Mouse (Mus musculus) urinary bladder, postnatal 14 days (tissue): ENCODE results near the gene Grip2.

Source experiments
- DNase-seq: peaks from one replicate; pipeline ENCODE4 v3.0.0; 2021; ENCODE audit warnings: low spot score

The Grip2 gene

DNA sequence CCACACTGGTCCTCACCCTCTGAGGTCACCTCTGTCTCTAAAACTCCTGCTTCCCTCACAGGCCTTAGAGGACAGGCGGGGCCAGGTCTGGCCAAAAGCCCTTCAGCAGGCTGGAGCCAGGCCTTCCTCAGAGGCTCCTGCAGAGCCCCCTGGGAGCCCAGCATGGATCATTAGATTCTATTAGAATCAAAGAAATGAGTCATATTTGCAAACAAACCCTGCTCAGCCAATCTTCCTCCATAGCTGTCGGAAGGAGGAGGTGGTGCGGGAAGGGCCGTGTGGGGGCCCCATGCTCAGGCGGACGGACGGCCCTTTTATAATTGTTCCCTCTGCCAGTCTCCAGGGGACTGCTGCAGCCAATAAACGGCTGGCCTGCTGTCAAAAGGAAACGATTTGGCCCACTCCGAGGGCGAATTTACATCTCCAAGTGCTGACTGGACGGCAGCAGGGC lies 97.3 kb downstream of the Grip2 start:
- peak; percentile 73 for DNase-seq

DNA sequence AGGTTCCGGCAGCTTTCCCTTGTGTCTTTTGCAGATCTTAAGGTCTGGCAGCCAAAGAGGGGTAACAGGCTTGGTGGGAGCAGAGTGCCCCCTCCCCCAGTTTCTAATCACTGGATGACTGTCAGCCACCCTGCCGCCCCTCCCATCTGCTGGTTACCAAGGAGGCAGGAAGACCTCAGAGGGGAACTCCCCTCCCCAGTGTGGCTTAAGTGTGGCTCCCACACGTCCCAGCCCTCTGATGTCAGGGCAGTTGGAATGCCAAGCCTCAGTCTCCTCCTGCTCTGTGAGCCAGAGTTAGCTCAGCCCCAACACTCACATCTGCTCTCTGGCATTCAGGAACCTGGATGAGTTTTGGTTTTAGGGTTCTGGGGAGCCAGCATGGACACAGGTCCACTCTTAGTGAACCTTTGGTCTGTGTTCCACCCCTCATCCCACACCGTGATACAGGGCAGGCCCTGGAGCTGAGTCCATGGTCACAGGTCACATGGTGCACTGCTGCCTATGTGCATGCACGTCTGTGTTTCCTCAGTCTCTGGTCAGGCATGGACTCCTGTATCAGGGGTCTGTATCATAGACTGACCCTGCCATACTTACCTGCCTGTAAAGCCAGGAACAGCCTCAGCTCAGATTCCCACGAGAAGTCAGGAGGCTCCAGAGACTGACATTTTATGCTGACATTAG lies 98.0 kb downstream of the Grip2 start:
- DNase-seq = no peak

DNA sequence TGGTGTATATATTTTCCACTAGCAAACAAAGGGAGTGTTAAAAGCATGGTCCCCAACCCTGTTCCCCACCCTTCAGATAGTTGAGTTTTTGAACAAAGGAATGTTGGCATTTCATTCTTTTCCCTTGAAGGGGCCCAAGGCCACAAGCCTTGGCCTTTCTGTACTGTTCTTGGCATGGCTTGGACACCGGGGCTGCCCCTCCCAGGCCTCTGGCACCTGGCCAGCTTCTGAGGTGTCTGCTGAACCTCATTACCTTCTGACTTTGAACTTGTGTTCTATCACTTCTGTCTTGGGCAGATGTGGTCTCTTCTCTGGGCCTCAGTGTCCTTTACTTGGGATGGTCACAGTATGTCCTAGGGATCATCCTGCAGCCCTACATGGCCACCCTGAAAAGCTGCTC lies 99.7 kb downstream of the Grip2 start:
- no peak for DNase-seq

DNA sequence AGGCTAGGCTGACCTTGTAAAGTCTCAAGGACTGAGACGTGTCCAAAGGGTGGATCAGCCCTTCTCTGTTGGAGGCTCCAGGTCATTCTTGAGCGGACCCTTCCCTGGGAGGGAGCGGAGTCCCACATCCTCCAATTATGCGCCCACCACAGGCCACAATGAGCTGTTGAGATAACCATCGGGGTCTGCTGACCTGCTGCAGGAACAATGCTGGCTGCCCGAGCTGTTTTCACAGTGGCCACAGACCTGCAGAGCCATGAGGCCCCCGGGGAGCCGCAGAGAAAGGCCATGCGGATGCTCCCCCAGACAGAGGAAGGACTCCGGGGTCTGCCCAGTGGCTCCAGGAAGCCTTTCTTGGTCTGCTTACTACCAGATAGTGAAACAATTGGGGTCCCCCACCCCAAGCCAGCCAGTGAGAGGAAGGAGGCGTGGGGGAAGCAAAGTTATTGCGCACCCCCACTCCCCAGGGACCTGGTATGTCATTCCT lies 105.8 kb downstream of the Grip2 start:
- no peak for DNase-seq

DNA sequence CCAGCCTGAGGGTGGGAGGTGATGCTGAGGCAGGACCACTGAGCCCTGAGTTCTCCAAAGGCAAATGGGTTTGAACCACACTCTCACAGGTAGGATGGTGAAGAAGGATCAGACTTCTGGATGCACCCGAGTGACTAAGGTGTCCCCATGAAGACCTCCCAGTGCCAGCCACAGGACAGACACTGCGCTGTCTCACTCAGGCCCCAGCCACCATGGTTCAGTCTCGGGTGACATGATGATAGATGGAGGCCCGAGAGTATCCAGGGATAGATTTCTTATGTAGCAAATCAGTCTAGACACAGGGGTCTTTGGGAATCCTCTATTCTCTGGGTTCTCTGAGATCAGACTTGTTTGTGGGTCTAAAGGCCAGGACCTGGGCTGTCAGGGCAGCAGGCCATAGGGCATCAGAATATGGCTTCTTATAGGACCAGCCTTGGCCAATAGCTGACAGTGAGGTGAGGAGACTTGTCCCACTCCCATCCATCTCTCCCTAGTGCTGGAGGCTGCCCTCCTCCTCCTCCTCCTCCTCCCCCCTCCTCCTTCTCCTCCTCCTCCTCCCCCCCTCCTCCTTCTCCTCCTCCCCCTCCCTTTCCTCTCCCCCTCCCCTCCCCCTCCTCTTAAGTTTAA lies 106.3 kb downstream of the Grip2 start:
- DNase-seq = no peak

DNA sequence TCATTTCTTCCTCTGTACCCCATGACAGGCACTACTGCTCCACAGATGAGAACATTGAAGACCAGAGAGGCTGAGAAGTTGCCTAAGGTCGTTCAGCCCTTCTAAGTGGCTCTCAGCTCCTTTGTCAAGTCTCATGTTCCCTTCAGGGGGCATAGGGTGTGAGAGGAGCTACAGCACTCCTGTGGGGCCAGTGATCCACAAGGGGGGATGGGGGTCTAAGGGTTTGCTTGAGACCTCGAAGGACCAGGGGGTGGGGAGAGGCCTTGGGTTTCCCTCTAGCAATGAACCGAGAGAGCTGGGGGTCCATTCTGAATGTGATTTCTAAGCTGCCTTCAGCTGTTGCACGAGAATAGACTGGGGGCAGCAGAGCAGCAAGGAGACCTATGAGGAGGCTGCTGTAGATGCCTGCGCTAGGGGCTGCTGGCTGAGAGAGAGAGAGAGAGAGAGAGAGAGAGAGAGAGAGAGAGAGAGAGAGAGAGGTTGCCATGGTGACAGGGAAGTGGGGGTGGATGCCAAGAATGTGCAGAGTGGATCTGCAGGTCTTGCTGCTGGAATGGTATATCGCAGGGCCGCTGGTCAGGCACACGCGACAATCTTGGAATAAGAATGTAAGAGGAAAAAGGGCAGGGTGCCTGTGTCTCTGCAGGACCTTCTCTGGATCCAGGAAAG lies 107.1 kb downstream of the Grip2 start:
- peak; percentile 30 for DNase-seq

DNA sequence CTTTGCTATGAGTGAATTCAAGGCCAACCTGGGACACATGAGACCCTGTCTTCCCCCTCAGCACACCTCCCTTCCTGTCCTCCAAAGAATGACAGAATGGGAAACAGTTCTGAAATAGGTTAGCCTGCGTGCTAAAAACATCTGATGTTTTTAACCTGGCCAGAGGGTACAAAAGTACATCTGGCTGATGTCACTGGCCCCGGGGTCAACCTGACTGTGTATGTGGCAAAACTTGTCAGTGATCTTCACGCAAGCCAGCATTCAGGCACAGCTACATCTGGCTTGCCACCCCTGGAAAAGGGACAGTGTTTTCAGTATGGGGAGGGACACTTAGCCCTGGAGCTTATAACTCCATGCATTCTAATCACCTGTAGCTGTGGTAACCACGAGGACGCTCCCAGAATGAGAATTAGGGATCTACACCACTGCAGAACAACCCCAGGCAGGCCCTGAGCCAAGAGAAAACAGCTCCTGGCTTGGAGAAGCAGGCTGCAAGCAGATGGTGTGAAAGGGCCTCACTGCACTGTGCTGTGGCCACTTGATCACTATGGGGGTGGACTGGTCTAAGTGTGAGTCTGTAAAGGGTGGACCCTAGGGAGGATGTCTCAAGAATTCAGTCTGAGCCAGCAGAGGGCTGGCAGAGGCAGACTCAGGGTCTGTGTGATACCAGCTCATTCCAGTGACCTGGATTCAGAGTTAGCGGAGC lies 107.9 kb downstream of the Grip2 start:
- no peak for DNase-seq

DNA sequence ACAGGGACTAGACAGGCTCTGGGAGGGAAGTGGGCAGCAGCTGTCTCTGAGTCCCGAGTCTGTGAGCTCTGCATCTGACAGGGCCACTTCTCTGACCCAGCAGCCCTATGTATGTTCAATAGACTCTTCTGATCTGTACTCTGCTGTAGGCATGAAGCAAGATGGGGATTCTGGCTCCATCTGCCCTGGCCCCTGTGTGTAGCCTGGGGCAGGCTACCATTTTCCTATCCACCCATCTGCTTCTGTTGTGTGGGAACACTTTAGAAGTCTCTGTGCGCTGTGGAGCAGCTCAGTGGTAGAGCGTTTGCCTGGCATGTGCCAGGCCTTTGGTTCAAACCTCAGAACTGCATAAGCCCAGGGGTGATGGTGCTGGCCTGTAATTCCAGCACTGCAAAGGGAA lies 108.4 kb downstream of the Grip2 start:
- DNase-seq = no peak

DNA sequence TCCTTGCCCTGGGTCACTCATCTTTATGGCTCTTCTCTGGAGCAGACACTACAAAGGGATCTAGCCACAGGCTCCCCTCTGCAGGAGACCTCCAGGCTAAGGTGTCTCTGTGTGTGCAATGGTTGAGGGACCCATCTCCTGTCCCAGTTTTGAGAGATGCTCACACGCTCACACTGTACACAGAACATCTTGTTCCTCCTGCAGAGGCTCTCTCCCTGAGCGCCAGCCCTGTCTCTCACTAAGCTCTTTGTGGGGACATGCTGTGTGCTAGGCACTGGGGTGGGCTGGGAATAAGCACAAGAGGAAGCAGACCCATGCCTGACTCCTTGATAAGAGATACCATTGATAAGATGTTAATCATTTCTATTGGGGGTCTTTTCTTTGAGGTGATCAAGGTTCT lies 109.0 kb downstream of the Grip2 start:
- no peak for DNase-seq

DNA sequence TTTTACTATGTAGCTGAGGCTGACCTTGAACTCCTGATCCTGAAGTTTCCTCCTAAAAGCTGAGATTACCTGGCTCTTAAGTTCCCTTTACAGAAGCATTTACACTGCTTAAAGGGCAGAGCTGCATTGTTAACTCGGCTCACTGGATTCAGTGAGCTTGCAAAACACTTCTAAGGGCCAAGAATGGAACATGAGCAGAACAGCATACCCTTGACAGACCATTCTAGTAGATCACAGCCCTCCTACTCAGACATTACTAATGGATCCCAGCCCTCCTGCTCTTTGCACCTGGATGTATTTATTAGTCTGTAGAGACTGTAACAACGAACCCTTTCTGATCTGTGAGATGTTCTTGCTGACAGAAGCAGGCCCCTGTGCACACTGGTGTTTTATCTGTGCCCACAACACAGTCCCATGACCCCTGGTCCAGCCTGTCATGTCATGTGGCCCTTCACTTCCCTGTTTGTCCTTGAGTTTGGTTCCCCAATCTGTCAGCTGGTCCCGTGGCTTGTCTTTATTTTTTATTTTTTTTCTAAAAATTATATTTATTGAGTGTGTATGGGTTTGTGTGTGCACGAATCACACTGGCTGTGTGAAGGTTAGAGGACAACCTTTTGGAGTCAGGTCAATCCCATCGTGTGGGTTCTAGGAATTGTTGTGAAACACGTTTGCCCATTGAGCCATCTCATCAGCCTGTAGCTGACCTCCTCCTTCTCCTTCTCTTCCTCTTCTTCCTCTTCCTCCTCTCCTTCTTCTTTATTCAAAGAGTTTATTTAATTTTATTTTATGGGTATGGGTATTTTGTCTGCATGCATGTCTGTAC lies 110.9 kb downstream of the Grip2 start:
- DNase-seq = no peak

DNA sequence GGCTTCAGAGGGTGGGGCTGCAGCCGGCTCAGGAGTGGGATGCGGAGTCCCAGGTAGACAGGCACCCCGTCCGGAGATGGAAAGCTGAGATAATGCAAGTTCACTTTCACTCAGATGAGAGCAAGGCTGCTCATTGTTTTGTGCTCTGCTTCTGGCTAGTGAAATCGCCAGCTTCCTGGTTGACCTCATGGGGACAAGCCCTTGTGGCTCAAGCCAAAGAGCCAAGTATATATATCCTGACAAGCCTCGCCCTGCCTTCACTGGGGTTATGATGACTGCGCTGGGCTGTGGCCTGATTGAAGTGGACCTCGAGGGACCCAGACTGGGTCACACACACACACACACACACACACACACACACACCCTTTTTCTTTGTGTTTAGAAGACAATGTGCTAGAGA lies 112.0 kb downstream of the Grip2 start:
- DNase-seq = no peak

DNA sequence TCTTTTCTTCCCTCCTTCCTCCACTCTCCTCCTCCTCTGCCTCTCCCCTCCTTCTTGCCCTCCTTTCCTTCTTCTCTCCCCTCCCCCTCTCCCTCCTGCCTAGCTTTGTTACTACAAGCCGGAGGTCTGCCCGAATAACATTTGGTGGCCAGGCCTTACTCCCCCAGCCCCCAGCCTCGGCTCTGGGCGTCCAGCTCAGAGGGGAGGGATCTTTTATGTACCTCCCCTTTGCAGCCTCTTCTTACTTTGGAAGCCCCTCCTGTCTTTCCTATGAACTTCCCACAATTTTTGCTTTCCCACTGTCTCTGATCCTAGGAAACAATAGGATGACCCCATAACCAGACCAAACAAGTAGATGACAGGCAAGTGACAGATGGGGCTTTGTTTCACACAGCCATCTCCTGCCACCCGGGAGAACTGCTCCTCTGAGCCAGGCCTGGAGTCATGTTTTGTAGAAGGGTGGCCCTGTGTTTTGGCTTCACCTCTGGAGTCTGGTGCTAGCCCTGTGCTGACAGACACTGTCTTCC lies 113.6 kb downstream of the Grip2 start:
- no peak for DNase-seq

DNA sequence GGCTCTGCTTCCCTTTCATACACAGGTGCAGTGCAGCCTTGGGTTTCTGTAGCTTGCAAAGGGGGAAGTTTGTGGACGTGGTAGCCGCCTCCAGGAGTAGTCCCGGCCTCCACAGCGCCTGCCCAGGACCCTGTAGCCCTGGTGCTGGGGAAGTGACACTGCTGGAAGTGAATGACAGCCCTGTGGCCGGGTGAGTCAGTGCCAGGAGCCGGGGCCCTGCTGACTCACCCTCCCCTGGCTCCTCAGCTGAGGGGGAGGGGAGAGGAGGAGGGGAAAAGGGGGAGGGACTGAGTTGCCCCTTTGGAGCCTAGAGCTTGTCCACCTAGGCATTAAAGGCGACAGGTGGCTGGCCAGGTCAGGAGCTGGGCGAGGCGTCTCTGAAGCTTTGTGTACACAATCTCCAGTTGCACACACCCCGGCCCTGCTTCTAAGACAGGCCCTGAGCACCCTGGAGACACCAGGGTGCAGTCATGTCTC lies 114.2 kb downstream of the Grip2 start:
- DNase-seq = peak; percentile 68

DNA sequence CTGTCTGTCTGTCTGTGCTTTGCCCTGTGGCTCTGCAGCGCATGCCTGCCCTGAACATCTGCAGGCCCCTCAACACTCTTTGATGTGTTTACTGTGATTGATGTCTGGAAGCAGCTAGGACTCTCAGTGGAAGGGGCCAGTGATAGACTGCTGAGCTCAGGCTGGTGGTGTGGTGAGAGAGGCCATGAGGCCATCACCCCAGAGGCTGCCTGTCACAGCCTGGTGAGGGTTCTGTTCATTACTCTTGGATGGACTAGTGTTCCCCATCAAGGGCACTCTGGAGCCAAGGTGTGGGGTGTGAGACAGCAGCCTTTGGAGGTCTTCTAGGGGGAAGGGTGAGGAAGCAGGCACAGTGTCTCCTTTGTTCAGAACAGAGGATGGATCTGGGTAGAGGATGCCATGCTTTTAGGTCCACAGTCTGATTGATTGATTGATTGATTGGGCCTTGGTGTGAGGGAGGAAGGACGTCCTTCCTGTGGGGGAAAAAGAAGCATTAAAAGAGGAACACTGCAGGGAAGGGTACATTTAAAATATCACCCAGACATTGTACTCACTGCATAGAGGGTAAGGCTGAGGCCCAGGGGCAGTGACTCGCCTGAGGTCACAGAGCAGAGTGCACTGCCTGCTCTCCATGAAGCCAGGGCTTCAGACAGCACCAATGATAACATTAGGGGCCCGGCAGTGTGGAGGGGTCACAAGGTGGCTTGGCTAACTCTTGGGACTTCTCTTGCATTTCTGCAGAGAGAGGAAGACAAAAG lies 114.8 kb downstream of the Grip2 start:
- no peak for DNase-seq
